Mouse (Mus musculus): ENCODE data around the gene Zscan4c. TPM values are rescaled to one million over a fixed set of nuclear protein-coding genes. Genes with fewer than 3 reads are reported as not detected.
"Not testable (repeated sequence)": the region's sequence is repeated elsewhere in the genome, so short reads cannot be mapped to it uniquely, and the experiment has no call there.

Gene Zscan4c
- not detected in 2 replicates for polyA plus RNA-seq (2014; fragmentation: Nextera tagmentation; extraction: Ambion mirVana)

GRCm38 (mm10) chr7:11005445-11005844 is at the start of gene Zscan4c:
Zscan4c (plus strand) TSS chr7:11005745.
- H3K27me3 ChIP-seq (ENCODE audit: control insufficient read depth, insufficient read depth, low read length); H3K9me3 ChIP-seq (replicated peaks; ENCODE audit: control insufficient read depth, low read length); H3K4me1 ChIP-seq (ENCODE audit: control insufficient read depth, insufficient read depth, low read length); H3K4me3 ChIP-seq (ENCODE audit: low read depth, low read length); H3K36me3 ChIP-seq (replicated peaks; ENCODE audit: control insufficient read depth, insufficient read depth, low read depth, low read length); H3K9ac ChIP-seq (replicated peaks; ENCODE audit: low read length); H3K27ac ChIP-seq (replicated peaks; ENCODE audit: low read depth, low read length); ATAC-seq (replicated peaks; ENCODE audit: insufficient number of reproducible peaks, low FRiP score, low TSS enrichment, low read depth); H3K4me2 ChIP-seq (ENCODE audit: low read depth, low read length); DNase-seq (ENCODE audit: low spot score): not testable (repeated sequence)
- WGBS, result 90% methylated on average over 4 of the region's 4 CpGs

Small RNAs within 50 kb of the gene (microRNA-seq; reads per million reads assigned to microRNA genes)
- not detected for gene Mir297-1 (ENCODE audit: borderline number of aligned reads)

Other genes with a start within 250 kb of the Zscan4c start
- gene Zscan4b, start 100.7 kb upstream of the Zscan4c start, polyA plus RNA-seq (2014; fragmentation: Nextera tagmentation; extraction: Ambion mirVana), result not detected in 2 replicates
- gene Zscan4-ps1, start 63.9 kb downstream of the Zscan4c start, polyA plus RNA-seq (2014; fragmentation: Nextera tagmentation; extraction: Ambion mirVana), result not detected in 2 replicates
- not detected in 2 replicates for gene Zscan4d, start 160.4 kb downstream of the Zscan4c start, polyA plus RNA-seq (2014; fragmentation: Nextera tagmentation; extraction: Ambion mirVana)